Mouse (Mus musculus) layer of hippocampus, adult 9-10 months (tissue): ENCODE measurements around the gene Mbd4.
A peak's percentile ranks its signal among the peaks of the same experiment; 100 is the strongest.
"Not testable (repeated sequence)": the region's sequence is repeated elsewhere in the genome, so short reads cannot be mapped to it uniquely, and the experiment has no call there.

ENCODE experiments used
- DNase-seq: peaks from one replicate; pipeline ENCODE4 v3.0.0; 2022; ENCODE audit warnings: low spot score

The Mbd4 gene

DNA sequence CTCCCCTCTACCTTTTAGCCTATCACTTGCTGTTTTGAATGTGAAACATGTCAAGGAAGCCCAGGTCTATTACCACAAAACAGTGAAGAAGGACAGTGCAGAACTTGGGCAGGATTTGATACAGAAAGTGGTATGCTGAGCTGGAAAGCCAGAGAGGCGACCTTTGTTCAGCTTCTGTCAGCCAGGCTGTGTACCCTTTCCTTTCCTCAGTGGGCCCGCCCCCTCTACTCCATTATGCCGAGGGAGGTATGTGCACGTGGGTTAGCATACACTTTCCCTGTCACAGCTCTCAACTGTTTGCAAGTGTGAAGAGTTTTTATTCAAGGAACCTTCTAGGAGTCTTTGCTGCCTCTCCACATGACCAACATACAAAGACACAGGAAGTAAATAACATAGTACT, 6.1 kb upstream of the Mbd4 start:
- no peak for DNase-seq

DNA sequence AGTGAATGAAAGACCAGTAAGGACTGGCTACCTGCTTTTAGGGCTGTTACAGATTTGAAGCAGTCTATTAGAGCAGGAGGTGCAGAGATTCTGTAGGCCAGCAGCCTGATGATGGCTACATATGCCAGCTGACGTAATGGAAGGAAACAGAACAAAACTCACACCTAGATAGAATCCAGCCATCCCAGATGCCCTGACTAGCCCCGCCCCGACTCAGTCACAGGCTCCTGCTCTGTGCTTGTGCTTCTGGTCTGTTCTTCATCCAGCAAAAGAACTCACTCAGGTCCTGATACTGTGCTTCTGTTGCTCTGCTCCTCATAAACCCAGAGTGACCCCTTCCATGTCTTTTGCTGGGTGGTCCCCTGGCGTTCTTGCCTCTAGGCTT, 3.2 kb upstream of the Mbd4 start:
- no peak for DNase-seq

DNA sequence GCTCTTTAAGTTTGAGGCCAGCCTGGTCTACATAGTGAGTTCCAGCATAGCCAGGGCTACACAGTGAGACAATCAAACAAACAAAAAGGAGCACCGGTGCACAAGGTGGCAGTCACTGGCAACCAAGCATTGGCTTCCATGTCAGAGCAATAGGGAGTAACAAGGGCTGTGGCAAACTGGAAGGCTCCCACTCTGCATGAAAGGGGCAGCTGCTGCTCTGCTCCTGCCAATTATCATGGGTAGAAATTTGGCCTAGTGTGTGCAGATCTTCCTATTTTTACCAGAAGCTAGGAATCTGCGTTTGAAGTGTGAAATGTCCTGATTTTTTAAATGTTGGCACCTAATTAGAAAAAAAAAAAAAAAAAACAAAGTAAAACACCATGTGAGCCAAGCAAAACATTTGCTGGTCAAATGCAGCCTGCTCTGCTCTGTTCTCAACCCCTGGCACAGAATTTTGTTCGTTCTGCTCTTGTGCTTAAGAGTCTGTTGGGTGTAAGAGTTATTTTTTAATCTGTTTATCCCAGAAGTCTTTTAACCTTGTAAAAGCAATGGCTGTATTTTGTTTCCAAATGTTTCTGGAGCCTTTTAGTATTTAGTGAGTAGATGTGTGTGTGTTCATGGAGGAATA, 2.7 kb upstream of the Mbd4 start:
- DNase-seq = no peak

DNA sequence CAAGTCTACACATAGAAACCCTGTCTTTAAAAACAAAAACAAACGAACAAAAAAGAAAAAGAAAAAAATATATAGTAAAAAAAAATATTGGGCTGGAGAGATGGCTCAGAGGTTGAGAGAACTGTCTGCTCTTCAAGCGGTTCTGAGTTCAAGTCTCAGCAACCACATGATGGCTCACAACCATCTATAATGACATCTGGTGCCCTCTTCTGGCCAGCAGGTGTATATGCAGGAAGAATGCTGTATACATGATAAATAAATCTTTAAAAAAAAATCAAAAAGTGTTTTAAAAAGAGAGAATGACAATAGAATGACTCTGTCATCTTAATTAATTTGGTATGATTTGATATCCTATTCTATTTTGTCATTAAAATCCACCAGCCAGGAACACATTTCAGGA, 1.3 kb upstream of the Mbd4 start:
- no peak for DNase-seq

DNA sequence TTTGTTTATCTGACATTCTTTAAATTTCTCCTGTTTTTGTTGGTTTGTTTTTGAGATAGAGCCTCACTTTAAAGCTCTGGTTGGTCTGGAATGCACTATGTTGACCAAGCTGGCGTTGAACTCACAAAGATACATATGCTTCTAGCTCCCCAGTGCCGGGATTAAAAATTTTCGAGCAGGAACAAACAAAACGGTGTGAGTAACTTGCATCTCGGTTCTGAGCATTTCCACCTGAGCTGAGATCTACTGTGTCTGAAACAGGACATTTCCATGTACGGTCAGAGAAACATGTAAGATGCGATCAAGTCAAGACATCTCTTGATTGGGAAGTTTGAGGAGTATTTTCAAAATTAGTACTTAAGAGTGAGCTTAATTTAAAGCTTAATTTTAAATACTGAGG, 814 bp upstream of the Mbd4 start:
- DNase-seq = no peak

DNA sequence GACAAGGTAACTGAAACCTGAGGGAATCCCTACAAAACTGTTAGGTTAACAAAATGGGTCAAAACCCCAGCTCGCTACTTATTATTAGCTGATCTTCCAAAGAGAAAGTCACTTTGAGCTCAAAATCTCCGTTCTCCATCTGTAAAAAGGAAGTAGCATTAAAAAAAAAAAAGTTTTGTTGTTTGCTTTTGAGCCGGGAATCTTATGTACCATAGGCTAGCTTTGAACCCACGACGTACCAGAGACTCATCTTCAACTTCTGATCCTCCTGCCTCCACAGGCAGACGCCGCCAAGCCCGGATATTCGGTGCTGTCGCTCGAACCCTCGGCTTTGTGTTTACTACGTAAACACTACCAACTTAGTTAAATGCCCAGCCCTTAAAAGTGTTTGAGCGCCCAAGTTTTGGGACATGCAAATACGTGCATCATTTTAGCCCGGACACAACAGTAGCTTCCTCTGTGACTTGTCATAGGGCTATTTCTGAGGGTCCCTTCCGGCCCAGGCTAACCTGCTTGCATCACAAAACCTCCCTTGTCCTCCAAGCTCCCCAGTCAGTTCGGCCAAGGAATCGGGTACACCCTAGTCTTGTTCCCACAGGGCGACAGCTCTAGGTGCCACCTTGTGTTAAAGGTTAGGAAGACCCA, 603 bp downstream of the Mbd4 start:
- no peak for DNase-seq

DNA sequence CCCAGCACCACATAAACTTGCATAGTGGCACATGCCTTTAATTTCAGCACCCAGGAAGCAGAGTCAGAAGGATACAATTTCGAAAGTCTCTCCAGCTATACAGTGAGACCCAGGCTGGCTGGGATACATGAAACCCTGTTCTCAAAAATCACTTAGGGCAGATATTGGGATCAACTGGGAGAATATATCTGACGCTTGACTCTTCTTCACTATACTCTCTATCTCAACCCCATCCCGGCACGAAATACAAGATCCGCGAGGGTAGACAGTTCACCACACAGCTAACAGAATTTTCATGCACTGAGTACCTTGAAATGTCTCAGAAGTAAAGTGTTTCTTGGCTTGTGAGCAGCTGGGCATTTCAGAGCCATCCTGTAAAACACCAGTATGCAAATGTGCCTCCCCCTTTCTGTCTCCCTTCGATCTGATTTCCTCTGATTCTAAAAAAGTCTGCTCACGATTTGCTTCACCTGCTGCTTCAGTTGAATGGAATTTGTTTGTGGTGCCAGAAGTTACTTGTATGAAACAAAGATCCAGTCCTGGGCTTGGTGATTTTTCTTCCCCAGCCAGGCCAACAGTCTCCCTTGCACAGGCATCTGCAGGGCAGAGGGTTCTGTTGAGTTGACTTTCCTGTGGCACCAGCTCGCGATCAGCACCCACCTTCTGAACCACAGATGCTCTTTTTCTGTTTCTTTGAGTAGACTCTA, 4.4 kb downstream of the Mbd4 start:
- DNase-seq = no peak

DNA sequence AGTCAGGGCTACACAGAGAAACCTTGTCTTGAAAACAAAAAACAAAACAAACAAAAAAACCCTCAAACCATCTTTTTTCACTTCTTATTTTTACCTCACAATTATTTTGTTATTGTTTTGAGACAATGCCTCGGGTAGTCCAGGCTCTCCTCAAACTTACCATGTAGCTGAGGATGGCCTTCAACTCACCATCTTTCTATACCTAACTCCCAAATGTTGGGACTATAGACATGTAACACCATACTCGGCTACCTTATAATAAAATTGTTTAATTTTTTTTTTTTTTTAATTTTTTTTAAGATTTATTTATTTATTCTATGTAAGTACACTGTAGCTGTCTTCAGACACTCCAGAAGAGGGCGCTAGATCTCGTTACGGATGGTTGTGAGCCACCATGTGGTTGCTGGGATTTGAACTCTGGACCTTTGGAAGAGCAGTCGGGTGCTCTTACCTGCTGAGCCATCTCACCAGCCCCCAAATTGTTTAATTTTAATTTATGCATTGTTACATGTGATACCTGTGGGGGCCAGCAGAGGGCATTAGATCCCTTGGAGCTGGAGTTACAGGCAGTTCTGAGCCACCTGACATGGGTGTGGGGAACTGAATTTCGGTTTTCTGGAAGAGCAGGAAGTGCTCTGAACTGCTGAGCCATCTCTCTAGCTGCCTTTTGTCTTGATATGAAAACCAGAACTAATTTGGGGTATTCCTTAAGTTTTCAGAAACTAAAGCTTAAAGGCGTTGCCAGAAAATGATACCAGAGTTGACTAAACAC, 6.3 kb downstream of the Mbd4 start:
- peak; percentile 40 for DNase-seq

DNA sequence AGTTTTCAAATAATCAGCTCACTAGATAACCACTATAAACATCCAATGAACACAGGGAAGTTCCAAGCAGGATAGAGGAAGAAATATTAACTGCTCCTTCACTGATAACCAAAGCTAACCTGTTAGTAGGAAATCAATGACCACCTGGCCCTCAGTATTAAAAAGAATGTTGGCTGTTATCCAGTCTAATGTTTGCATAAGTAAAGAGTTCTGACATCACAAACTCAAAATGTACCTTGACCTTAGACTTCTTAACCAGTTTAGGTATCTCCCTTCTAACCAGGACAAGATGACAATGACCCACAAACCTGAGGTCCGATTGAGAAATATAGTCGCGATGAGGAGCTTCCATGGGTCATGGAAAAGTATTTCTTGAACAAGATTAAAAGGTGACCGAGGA, 8.2 kb downstream of the Mbd4 start:
- no peak for DNase-seq

DNA sequence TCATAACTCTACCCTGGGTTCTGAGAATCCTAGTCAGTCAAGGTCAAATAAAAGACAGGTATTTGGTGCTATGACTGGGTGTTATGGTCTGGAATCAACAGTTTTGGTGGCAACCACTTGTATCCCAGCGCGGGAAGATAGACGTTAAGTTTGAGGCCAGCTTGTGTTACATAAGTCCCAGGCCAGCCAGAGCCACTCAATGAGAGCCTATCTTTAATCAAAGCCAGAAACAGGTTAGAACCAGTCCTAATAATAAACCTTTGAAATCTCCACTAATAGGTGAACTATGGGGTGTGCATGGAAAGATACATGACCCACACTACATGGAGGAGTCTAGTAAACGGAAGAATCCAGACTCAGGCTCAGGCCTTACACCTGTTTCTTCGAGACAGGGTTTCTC, 14.4 kb downstream of the Mbd4 start:
- no peak for DNase-seq

DNA sequence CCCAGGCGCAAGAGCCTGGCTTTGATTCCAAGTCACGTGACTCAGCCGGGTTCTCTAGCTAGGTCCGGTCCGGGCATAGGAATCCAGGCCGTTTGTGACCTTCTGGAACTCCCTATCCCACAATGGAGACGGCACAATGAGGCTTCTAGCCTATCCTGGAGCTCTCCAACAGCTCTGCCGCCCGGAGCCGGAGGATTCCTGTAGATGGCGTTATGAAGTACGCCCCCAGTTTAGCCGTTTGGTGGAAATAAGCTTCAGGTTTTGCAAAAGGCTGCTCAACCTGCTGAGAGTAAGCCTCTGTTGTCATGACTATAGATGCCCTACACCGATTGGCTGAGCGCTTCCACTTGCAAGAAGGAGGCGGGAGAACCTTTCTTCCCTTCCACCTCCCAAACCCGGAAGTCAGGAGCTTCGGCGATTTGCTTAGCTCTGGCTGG, 15.0 kb downstream of the Mbd4 start, which contains the start of gene Efcab12:
Gene Efcab12, minus strand, starts transcription at position 252 of the 437 bp plus-strand sequence.
- DNase-seq = peak; percentile 59

DNA sequence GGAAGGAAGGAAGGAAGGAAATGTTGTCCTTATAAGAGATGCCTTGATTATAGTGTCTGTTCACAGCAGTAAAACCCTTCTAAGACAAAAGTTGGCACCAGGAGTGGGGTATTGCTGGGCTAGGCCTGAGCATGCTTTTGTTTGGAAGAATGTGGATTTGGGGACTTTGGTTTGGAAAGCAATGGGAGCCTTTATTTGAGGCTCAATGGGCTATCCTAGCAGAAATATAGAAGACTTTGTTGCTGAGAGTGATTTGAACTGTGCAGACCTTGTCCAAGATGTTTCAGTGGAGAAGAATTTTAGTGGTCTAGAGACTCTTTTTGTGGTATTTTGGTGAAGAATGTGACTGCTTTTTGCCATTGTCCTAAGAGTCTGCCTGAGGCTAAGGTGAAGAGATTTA, 19.3 kb downstream of the Mbd4 start:
- no peak for DNase-seq

DNA sequence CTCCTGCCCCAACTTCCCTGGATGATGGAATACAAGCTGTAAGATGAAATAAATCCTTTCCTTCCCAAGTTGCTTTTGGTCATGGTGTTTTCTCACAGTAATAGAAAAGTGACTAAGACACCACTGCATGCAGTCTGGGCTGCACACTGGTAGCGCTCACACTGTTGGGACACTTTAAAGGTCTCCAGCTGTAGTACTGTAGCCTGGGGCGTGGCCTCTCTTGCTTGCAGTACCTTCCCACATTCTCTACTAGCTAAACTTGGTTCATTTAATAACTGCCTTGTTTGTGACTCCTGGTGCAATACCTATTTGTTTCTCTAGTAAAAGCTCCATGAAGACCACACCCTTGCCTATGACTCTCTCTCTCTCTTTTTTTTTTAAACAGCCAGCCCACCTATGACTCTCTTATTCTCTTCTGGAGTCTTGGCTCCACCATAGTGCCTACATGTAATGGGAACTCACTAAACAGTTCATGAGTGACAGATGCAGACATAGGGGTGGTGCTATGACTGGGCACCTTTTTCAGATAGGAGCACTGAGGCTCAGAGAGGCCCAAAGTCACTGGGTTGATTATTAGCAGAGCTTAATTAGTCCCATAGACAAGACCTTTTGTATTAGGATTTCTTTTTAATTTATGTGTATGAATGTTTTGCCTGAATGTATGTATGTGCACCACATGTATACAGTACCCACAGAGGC, 20.9 kb downstream of the Mbd4 start:
- no peak for DNase-seq

DNA sequence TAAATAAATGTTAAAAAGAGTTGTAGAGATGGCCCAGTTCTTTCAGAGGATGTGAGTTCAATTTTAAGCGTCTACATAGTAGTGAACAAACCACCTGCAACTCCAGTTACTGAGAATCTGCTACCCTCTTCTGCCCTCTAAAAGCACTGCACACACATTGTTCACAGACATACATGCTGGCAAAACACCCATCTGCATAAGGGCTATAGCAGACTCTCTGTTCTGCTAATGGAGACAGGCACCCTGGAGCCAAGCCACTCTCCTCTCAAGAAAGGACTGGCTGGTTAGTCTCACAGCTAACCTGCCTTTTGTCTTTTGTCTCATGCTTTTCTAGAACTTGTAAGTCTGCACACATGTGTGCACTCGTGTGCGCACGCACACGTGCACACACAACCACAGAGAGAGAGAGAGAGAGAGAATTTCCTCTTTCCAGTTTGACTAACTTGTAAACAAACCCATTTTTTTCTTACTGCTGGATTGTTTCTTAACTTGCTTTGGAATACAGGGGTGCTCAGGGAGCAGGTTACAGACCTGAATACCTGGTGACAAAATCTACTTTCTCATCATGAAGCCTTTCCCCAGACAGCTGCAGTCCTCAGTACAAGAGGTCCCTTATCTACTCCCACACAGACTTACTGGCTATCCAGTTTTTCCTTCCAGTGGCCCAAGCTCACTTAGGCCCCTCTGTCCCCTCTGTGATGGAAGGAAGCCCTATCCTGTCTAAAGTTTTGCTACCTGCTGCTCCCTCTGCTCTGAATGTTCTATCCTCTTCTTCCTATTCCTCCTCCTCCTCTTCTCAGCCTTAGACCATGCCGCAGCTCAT, 22.2 kb downstream of the Mbd4 start:
- no peak for DNase-seq

DNA sequence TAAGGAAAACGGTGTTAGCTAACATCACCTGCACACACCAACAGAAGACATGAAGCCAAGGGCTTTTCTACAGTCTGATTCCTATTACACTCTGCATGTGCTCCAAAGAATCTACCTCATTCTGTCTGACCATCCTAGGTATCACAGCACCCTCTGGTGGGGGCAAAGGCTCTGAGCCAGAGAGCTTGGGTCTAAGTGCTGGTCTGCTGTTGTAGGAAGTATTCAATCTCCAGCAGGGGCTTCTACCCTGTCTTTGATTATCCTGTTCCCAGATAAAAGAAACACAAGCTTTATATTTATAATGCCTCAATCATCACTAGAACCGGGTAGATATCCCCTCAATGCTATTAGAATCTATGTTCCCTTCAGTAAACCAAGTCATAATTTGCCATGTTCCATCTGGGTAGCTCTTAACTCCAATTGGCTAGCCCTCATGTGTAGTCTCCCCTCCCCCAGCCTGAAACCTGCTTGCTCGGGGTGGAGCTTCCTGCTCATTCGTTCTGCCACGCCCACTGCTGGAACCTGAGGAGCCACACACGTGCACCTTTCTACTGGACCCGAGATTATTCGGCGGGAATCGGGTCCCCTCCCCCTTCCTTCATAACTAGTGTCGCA, 29.2 kb downstream of the Mbd4 start:
- not testable (repeated sequence) for DNase-seq

DNA sequence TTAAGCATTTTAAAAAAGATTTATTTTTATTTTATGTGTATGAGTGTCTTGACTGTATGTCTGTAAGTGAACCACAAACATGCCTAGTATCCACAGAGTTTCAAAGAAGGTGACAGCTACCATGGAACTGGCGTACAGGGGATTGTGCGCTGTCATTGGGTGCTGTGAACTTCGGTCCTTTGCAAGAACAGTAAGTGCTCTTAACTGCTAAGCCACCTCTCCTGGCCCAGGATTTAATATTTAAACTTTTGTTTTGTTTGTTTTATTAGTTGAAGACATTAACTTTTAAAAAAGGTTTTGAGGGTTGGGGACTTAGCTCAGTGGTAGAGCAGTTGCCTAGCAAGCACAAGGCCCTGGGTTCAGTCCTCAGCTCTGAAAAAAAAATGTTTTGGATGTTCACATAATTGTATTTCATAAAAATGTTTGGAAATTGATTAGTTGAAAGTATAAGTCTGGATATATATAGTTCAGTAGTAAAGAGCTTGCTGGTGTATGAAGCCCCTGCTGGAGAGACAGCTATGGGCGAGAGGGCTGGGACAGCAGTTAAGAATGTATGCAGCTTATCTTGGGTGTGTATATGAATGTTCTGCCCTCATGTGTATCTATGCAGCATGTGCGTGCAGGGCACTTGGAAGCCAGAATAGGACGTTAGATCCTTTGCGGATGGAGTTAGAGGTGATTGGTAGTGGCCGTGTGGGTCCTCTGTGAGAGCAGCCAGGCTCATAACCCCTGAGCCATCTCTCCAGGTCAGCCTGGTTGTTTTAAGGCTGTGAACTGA, 31.8 kb downstream of the Mbd4 start:
- DNase-seq = no peak

DNA sequence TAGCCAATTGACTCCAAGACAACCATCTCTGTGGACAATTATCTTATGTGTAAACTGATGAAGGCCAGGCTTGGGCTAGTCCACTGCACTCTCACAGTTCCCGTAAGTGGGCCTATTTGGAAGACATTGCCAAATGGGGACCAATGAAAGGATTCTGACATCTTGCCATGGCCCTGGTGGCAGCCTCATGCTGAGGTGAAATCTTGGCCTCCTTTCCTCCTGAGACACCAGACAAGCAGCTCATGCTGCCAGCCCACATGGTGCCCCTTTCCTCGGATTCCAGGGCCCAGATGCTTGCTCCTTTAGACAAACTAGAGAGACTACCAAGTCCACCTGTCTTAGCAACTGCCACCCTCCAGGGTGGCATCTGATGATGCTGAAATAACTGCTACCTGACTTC, 35.0 kb downstream of the Mbd4 start:
- no peak for DNase-seq

DNA sequence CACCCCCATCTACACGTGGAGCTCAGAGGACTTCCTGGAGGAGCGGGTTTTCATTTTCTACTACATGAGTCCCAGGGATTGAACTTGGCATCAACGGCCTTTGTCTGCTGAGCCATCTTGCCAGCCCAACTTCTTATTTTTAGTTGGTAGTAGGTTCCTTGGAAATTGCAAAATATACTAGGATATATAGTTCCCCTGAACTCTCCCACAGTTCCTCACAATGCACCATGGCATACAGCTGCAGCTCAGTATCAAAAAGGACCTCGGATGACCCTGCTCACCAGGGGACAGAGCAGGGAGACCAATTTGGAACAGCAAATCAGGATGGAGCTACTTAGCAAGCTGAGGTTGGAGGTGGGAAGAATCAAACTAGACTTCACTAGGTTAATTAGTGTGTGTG, 38.1 kb downstream of the Mbd4 start:
- no peak for DNase-seq

DNA sequence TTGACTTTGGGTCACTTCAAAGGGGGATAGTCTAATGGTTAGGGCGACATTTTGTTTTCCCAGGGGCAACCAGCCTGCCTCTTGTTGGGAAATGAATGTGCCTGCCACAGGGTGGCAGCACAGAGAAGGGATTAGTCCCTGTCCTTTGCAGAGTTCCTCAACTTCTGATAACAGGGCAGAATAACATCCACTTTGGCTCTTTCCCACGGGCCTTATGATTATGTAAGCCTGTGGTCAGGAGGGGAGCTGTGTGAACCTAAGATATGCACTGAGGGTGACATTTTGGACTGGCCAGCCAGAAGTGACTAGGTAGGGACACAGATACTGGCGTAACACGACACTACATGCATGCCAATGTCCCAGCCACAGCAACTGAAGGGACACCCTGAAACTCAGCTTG, 39.1 kb downstream of the Mbd4 start:
- DNase-seq = no peak

DNA sequence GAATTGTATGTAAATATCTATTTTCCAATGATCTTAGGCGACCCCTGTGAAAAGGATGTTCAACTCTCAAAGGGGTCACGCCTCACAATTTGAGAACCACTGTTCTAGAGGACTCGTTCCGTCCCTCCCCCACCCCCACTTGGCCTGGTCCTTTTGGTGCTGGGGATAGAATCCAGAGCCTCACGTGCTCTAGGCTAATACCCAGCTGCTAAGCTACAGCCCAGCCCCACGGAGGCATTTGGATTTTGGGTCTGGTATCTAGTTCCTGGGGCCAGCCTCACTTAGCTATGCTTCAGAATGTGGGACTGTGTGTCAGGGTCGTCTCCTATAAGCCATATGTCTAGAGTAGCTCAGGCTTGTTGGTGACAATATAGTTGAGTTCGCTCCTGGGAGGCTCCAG, 41.6 kb downstream of the Mbd4 start:
- DNase-seq = no peak
